Mouse (Mus musculus): ENCODE data around the gene Olfr965. TPM values are rescaled to one million over a fixed set of nuclear protein-coding genes. Genes with fewer than 3 reads are reported as not detected.

Olfr965 gene
- polyA plus RNA-seq, 1 experiment from 2014 or later = not detected

Other genes with a start within 250 kb of the Olfr965 start
- not detected in 2 replicates for gene Olfr955, start 239.4 kb upstream of the Olfr965 start, polyA plus RNA-seq (2015; fragmentation: Nextera tagmentation; extraction: Ambion mirVana)
- not detected in 2 replicates for gene Olfr44, start 217.4 kb upstream of the Olfr965 start, polyA plus RNA-seq (2015; fragmentation: Nextera tagmentation; extraction: Ambion mirVana)
- gene Olfr957, start 195.5 kb upstream of the Olfr965 start, polyA plus RNA-seq (2015; fragmentation: Nextera tagmentation; extraction: Ambion mirVana) = not detected in 2 replicates
- gene Olfr958, start 157.3 kb upstream of the Olfr965 start, polyA plus RNA-seq (2015; fragmentation: Nextera tagmentation; extraction: Ambion mirVana) = not detected in 2 replicates
- not detected in 2 replicates for gene Olfr959, start 135.8 kb upstream of the Olfr965 start, polyA plus RNA-seq (2015; fragmentation: Nextera tagmentation; extraction: Ambion mirVana)
- 158 and 162 TPM in 2 replicates for gene AW551984, start 107.0 kb upstream of the Olfr965 start, polyA plus RNA-seq (2015; fragmentation: Nextera tagmentation; extraction: Ambion mirVana)
- not detected in 2 replicates for gene Olfr148, start 100.7 kb upstream of the Olfr965 start, polyA plus RNA-seq (2015; fragmentation: Nextera tagmentation; extraction: Ambion mirVana)
- gene Olfr960, start 90.0 kb upstream of the Olfr965 start, polyA plus RNA-seq (2015; fragmentation: Nextera tagmentation; extraction: Ambion mirVana) = not detected in 2 replicates
- gene Olfr961, start 66.3 kb upstream of the Olfr965 start, polyA plus RNA-seq (2015; fragmentation: Nextera tagmentation; extraction: Ambion mirVana) = not detected in 2 replicates
- not detected in 2 replicates for gene Olfr963, start 44.1 kb upstream of the Olfr965 start, polyA plus RNA-seq (2015; fragmentation: Nextera tagmentation; extraction: Ambion mirVana)
- not detected in 2 replicates for gene Olfr149, start 4.2 kb upstream of the Olfr965 start, polyA plus RNA-seq (2015; fragmentation: Nextera tagmentation; extraction: Ambion mirVana)
- gene Olfr150, start 19.6 kb downstream of the Olfr965 start, polyA plus RNA-seq (2015; fragmentation: Nextera tagmentation; extraction: Ambion mirVana) = not detected in 2 replicates
- gene Olfr967, start 34.9 kb downstream of the Olfr965 start, polyA plus RNA-seq (2015; fragmentation: Nextera tagmentation; extraction: Ambion mirVana) = not detected in 2 replicates
- gene Olfr968, start 71.9 kb downstream of the Olfr965 start, polyA plus RNA-seq (2015; fragmentation: Nextera tagmentation; extraction: Ambion mirVana) = not detected in 2 replicates
- not detected in 2 replicates for gene Olfr969, start 79.6 kb downstream of the Olfr965 start, polyA plus RNA-seq (2015; fragmentation: Nextera tagmentation; extraction: Ambion mirVana)
- not detected in 2 replicates for gene Olfr970, start 97.5 kb downstream of the Olfr965 start, polyA plus RNA-seq (2015; fragmentation: Nextera tagmentation; extraction: Ambion mirVana)
- not detected in 2 replicates for gene Olfr971, start 125.5 kb downstream of the Olfr965 start, polyA plus RNA-seq (2015; fragmentation: Nextera tagmentation; extraction: Ambion mirVana)
- not detected in 2 replicates for gene Olfr972, start 155.1 kb downstream of the Olfr965 start, polyA plus RNA-seq (2015; fragmentation: Nextera tagmentation; extraction: Ambion mirVana)
- gene Olfr229, start 196.0 kb downstream of the Olfr965 start, polyA plus RNA-seq (2015; fragmentation: Nextera tagmentation; extraction: Ambion mirVana) = not detected in 2 replicates
- gene Olfr974, start 226.1 kb downstream of the Olfr965 start, polyA plus RNA-seq (2015; fragmentation: Nextera tagmentation; extraction: Ambion mirVana) = not detected in 2 replicates
- 0.05 TPM in 1 of 2 replicates, not detected in the other for gene Olfr975, start 240.7 kb downstream of the Olfr965 start, polyA plus RNA-seq (2015; fragmentation: Nextera tagmentation; extraction: Ambion mirVana)
- gene Olfr976, start 249.8 kb downstream of the Olfr965 start, polyA plus RNA-seq (2015; fragmentation: Nextera tagmentation; extraction: Ambion mirVana) = not detected in 2 replicates

All from hindbrain, embryonic 15.5 days (tissue).